8 mouse cellular contexts compared by ENCODE assay signal in genomic region chr1:90204821-90205220, GRCm38 (mm10). TPM values are rescaled to one million over a fixed set of nuclear protein-coding genes. Genes with fewer than 3 reads are reported as not detected.
DNase-seq lines count a peak whose midpoint lies in the region; ATAC-seq and TF ChIP-seq lines count a peak whose summit lies in the region.
"Had no signal": no experiment of that assay in that cellular context is flagged by ENCODE, and none has a peak within 500 bp of the region (broad histone marks: within the 10 kb centered on the region; RNA-seq: fewer than 3 reads in every experiment).

No protein-coding gene starts in this region.

- H3K27me3 ChIP-seq in megakaryocyte, embryonic 14.5 days (replicated peaks) = peaks cover 54% of the 10 kb centered on the region
- H3K27me3 ChIP-seq in forebrain, embryonic 16.5 days (replicated peaks; ENCODE audit: control insufficient read depth, insufficient read depth, low read length) = no peaks in the 10 kb centered on the region; the same call in 1 of the 2 replicates
- H3K27me3 ChIP-seq in limb, embryonic 15.5 days = 0 out of 2 replicates have a peak, but pooled peaks cover 3% of the 10 kb centered on the region
- H3K27me3 ChIP-seq in stomach, postnatal 0 days (ENCODE audit: control insufficient read depth, insufficient read depth, low read length) = no peaks in the 10 kb centered on the region

- H3K9me3 ChIP-seq in megakaryocyte, embryonic 14.5 days = no peaks in the 10 kb centered on the region
- no peaks in the 10 kb centered on the region for H3K9me3 ChIP-seq in forebrain, embryonic 16.5 days (ENCODE audit: control insufficient read depth, low read length)
- no peaks in the 10 kb centered on the region for H3K9me3 ChIP-seq in limb, embryonic 15.5 days
- H3K9me3 ChIP-seq in stomach, postnatal 0 days (ENCODE audit: control insufficient read depth, low read length) = no peaks in the 10 kb centered on the region

- peak overlapping the region; percentile 67 for H3K4me2 ChIP-seq in forebrain, embryonic 16.5 days (ENCODE audit: low read length)
- peak overlapping the region; percentile 50 for H3K4me2 ChIP-seq in limb, embryonic 15.5 days
- peak overlapping the region; percentile 65 for H3K4me2 ChIP-seq in stomach, postnatal 0 days (replicated peaks; ENCODE audit: low read depth)

- TF ChIP-seq CTCF in stomach, postnatal 0 days (IDR thresholded peaks at IDR 0.05; ENCODE audit: low read depth) = no peak

- H3K4me1 ChIP-seq in megakaryocyte, embryonic 14.5 days = peaks cover 5% of the 10 kb centered on the region
- H3K4me1 ChIP-seq in forebrain, embryonic 16.5 days (replicated peaks; ENCODE audit: control insufficient read depth, insufficient read depth, low read length) = peaks cover 60% of the 10 kb centered on the region
- peaks cover 71% of the 10 kb centered on the region for H3K4me1 ChIP-seq in limb, embryonic 15.5 days
- peaks cover 10% of the 10 kb centered on the region for H3K4me1 ChIP-seq in stomach, postnatal 0 days (replicated peaks; ENCODE audit: control insufficient read depth, insufficient read depth)

- H3K4me3 ChIP-seq in megakaryocyte, embryonic 14.5 days (replicated peaks) = peak overlapping the region; percentile 33
- peak overlapping the region; percentile 59 for H3K4me3 ChIP-seq in forebrain, embryonic 16.5 days (replicated peaks; ENCODE audit: low read length)
- peak overlapping the region; percentile 60 for H3K4me3 ChIP-seq in limb, embryonic 15.5 days
- H3K4me3 ChIP-seq in stomach, postnatal 0 days (ENCODE audit: low read depth, low read length) = peak overlapping the region; percentile 54

- 4% methylated on average over 1 of the region's 1 CpGs for WGBS in forebrain, embryonic 16.5 days
- WGBS in limb, embryonic 15.5 days = 22% methylated on average over 1 of the region's 1 CpGs
- 30% methylated on average over 1 of the region's 1 CpGs for WGBS in stomach, postnatal 0 days

- peak overlapping the region; percentile 85 for H3K27ac ChIP-seq in forebrain, embryonic 16.5 days (ENCODE audit: low read length)
- H3K27ac ChIP-seq in limb, embryonic 15.5 days = peak overlapping the region; percentile 87
- H3K27ac ChIP-seq in stomach, postnatal 0 days (replicated peaks) = no peak overlapping the region

- no peaks in the 10 kb centered on the region for H3K36me3 ChIP-seq in megakaryocyte, embryonic 14.5 days (replicated peaks; ENCODE audit: low read length)
- H3K36me3 ChIP-seq in forebrain, embryonic 16.5 days (ENCODE audit: control insufficient read depth, insufficient read depth) = no peaks in the 10 kb centered on the region
- H3K36me3 ChIP-seq in limb, embryonic 15.5 days = no peaks in the 10 kb centered on the region; the same call in 1 of the 2 replicates
- H3K36me3 ChIP-seq in stomach, postnatal 0 days (ENCODE audit: control insufficient read depth, insufficient read depth, low read length) = no peaks in the 10 kb centered on the region

- H3K9ac ChIP-seq in forebrain, embryonic 16.5 days (replicated peaks; ENCODE audit: low read depth, low read length) = peak overlapping the region; percentile 57
- H3K9ac ChIP-seq in limb, embryonic 15.5 days = peak overlapping the region; percentile 64; the same call in 1 of the 2 replicates
- peak overlapping the region; percentile 38 for H3K9ac ChIP-seq in stomach, postnatal 0 days (ENCODE audit: low read length)

- no peak for DNase-seq in stomach, postnatal 0 days (ENCODE audit: low spot score)
- no peak for DNase-seq in cerebellum, adult 9-10 months
- no peak for DNase-seq in cerebellum, postnatal 4 days (ENCODE audit: low spot score in 2 of 2)

- no peak for TF ChIP-seq EP300 in stomach, postnatal 0 days (optimal IDR thresholded peaks at IDR 0.05)

- no peak for ATAC-seq in megakaryocyte, adult 5-6 weeks (ENCODE audit: poor library complexity, severe bottlenecking)
- ATAC-seq in forebrain, embryonic 16.5 days = no peak
- no peak for ATAC-seq in limb, embryonic 15.5 days (ENCODE audit: insufficient number of reproducible peaks, low FRiP score, low TSS enrichment, low read depth)
- ATAC-seq in stomach, postnatal 0 days (ENCODE audit: low FRiP score, low TSS enrichment) = no peak

RNA-seq across cellular contexts. Expression of gene Ackr3, which starts 1.0 kb away (rescaled TPM):
- 0.13 TPM in 1 of 2 replicates, not detected in the other for polyA plus RNA-seq in megakaryocyte, embryonic 14.5 days (2012; ENCODE audit: insufficient read depth, low replicate concordance)
- total RNA-seq in megakaryocyte, adult 5-6 weeks (2015) = not detected in 2 replicates
- total RNA-seq in megakaryocyte, adult 5-6 weeks (2017) = not detected in 2 replicates
- 20.3 and 26.1 TPM in 2 replicates for polyA plus RNA-seq in forebrain, embryonic 16.5 days (2015; fragmentation: Nextera tagmentation; extraction: Ambion mirVana)
- polyA plus RNA-seq in limb, embryonic 15.5 days (2015; fragmentation: Nextera tagmentation; extraction: Ambion mirVana) = 34.6 and 38.1 TPM in 2 replicates
- 14.6 and 15.6 TPM in 2 replicates for polyA plus RNA-seq in stomach, postnatal 0 days (2015; fragmentation: Nextera tagmentation; extraction: Ambion mirVana)

RNA-seq across cellular contexts. Expression of gene Iqca, which starts 51.6 kb away (rescaled TPM):
- not detected in 2 replicates for polyA plus RNA-seq in megakaryocyte, embryonic 14.5 days (2012; ENCODE audit: insufficient read depth, low replicate concordance)
- not detected in 2 replicates for total RNA-seq in megakaryocyte, adult 5-6 weeks (2015)
- not detected in 2 replicates for total RNA-seq in megakaryocyte, adult 5-6 weeks (2017)
- 0.45 and 0.67 TPM in 2 replicates for polyA plus RNA-seq in forebrain, embryonic 16.5 days (2015; fragmentation: Nextera tagmentation; extraction: Ambion mirVana)
- 0.19 TPM in 1 of 2 replicates, not detected in the other for polyA plus RNA-seq in limb, embryonic 15.5 days (2015; fragmentation: Nextera tagmentation; extraction: Ambion mirVana)
- 0.06 TPM in 1 of 2 replicates, not detected in the other for polyA plus RNA-seq in stomach, postnatal 0 days (2015; fragmentation: Nextera tagmentation; extraction: Ambion mirVana)
- total RNA-seq: adrenal gland, postnatal 4 days had no signal

Comparison
In these comparisons a context has a peak if more than half of its experiments do, and no peak if none do; other contexts are left out.
1. RNA of gene Ackr3, which starts 1.0 kb away (polyA plus RNA-seq): 34.6 to 38.1 TPM in limb, embryonic 15.5 days, 20.3 to 26.1 TPM in forebrain, embryonic 16.5 days and 14.6 to 15.6 TPM in stomach, postnatal 0 days; 0.13 TPM in megakaryocyte, embryonic 14.5 days; every median in the first group is over 10 times any median in the second.
2. Peak in every context shown above with its lines, with median percentiles within 50 percentile points of each other: H3K4me3 ChIP-seq, H3K4me2 ChIP-seq and H3K9ac ChIP-seq.